Mouse (Mus musculus) forebrain, embryonic 13.5 days (tissue): ENCODE measurements at regions not wholly inside any gene's neighbourhood (a gene's known extent, or its start where the extent isn't known, plus 50 kb on each side); places are given as distances from the start of the nearest gene placed in this dataset.

ENCODE experiments used
- ATAC-seq: fragments of 200-750 bp; cut with Nextera tagmentation; 2 replicates; pipeline ENCODE4 v1.8.0; 2017
- H3K27ac ChIP-seq: fragments of 300-500 bp; sonication (generic); 2 replicates; pipeline ENCODE4 v1.5.1; 2015; ENCODE audit warnings: inconsistent platforms, mild to moderate bottlenecking, moderate library complexity
- H3K27me3 ChIP-seq: fragments of 300-500 bp; sonication (generic); 2 replicates; pipeline ENCODE4 v1.6.1; 2015; ENCODE audit warnings: mild to moderate bottlenecking, inconsistent platforms
- H3K36me3 ChIP-seq: fragments of 300-500 bp; sonication (generic); 2 replicates; pipeline ENCODE4 v1.6.1; 2015; ENCODE audit warnings: mild to moderate bottlenecking, inconsistent platforms; ENCODE audit not compliant: poor library complexity, severe bottlenecking
- H3K4me1 ChIP-seq: fragments of 300-500 bp; sonication (generic); 2 replicates; pipeline ENCODE4 v1.6.1; 2015; ENCODE audit warnings: inconsistent platforms
- H3K4me2 ChIP-seq: fragments of 300-500 bp; sonication (generic); 2 replicates; pipeline ENCODE4 v1.6.1; 2015; ENCODE audit warnings: inconsistent platforms, mild to moderate bottlenecking, moderate library complexity
- H3K4me3 ChIP-seq: fragments of 300-500 bp; sonication (generic); 2 replicates; pipeline ENCODE4 v1.5.1; 2015; ENCODE audit warnings: mild to moderate bottlenecking, inconsistent platforms
- H3K9ac ChIP-seq: fragments of 300-500 bp; sonication (generic); 2 replicates; pipeline ENCODE4 v1.6.1; 2015; ENCODE audit warnings: mild to moderate bottlenecking, inconsistent platforms
- H3K9me3 ChIP-seq: fragments of 300-500 bp; sonication (generic); replicated peaks from 2 replicates; pipeline ENCODE4 v1.6.1; 2016; ENCODE audit warnings: inconsistent platforms
- WGBS: fragments of 180-500 bp; shearing (Covaris S2); methylation state at CpG from one replicate; pipeline ENCODE4 v1.1.7; 2015; 5-methylcytosine and 5-hydroxymethylcytosine counted together

DNA sequence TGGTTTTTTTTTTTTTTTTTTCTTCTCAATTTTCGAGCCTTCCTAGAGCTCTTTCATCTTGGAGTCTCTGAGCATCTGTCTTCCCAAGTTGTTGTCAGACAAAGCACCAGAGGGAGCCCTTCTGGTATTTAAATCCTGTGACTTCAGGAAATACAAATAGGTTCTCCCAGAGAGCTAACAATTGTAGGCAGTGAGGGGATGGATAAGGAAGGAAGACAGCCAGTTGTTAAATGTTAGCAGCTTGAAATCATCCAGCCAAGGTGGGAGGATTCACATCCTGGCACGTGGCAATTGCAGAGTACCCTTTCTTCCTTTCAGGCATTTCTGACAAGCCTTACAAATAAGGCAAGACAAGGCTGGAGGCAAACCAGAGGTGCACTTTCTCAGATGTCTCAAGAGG is 106.0 kb upstream of the Npy start:
- 10% methylated on average over 2 of the region's 2 CpGs for WGBS
- H3K4me2 ChIP-seq = no peak overlapping the region
- 0 out of 2 replicates have a peak, but pooled peaks have one; percentile 16 for ATAC-seq

DNA sequence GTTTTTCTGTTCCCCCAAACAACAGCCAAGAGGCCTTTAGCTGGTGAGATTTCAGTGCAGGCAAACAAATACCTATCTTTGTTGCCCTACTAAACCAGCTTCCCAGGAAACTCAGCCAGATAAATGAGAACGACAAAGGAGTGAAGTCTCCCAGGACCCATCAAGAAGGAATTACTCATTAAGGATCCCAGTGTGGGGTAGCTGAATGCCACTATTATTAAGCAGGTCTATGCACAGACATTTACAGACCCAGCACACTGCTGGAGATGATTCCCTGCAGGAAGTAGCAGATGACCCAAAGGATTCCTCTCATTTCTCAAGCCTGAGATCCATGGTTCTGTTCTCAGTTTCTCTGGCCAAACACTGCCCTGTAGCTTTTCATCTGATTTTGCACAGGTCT is 105.6 kb upstream of the Npy start:
- Histone ChIP-seq H3K4me3 (no peak overlapping the region), H3K9me3 (no peaks in the 10 kb centered on the region), H3K9ac (no peak overlapping the region), H3K27me3 (no peaks in the 10 kb centered on the region), H3K4me1 (peaks cover 13% of the 10 kb centered on the region), H3K27ac (no peak overlapping the region), H3K4me2 (no peak overlapping the region), H3K36me3 (no peaks in the 10 kb centered on the region)
- 11% methylated on average over 1 of the region's 1 CpGs for WGBS
- no peak for ATAC-seq

More for the DNA sequence above, 106.0 kb upstream of the Npy start:
- H3K27ac ChIP-seq = no peak overlapping the region
- H3K36me3 ChIP-seq = no peaks in the 10 kb centered on the region
- H3K4me3 ChIP-seq = no peak overlapping the region
- no peaks in the 10 kb centered on the region for H3K27me3 ChIP-seq
- H3K4me1 ChIP-seq = peaks cover 13% of the 10 kb centered on the region
- no peaks in the 10 kb centered on the region for H3K9me3 ChIP-seq
- no peak overlapping the region for H3K9ac ChIP-seq

DNA sequence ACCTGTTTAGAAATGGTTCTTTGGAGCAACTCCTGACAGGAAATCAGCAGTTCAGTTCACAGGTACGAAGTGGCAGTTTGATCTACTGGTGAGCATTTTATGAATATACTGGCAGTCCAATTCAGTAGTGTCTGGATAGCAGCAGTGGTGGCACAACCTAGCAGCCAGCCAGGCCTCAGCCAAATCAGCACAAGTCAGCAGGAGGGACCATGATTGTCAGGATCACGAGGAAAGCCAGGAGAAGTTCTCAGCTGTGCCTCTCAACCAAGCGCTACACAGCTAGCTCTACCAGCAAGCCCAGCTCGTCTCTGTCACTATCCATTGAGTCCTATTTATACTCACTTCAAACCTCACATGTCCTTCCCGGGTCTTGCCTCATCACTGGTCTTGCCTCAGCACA is 89.3 kb upstream of the Npy start:
- no peak overlapping the region for H3K4me3 ChIP-seq
- no peak overlapping the region for H3K9ac ChIP-seq
- WGBS = 83% methylated on average over 5 of the region's 5 CpGs
- no peaks in the 10 kb centered on the region for H3K9me3 ChIP-seq
- no peaks in the 10 kb centered on the region for H3K4me1 ChIP-seq
- H3K27ac ChIP-seq = no peak overlapping the region
- H3K27me3 ChIP-seq = no peaks in the 10 kb centered on the region
- no peaks in the 10 kb centered on the region for H3K36me3 ChIP-seq
- ATAC-seq = no peak
- H3K4me2 ChIP-seq = no peak overlapping the region

- no peak for ATAC-seq
- Histone ChIP-seq H3K4me3 (no peak overlapping the region), H3K4me2 (no peak overlapping the region), H3K27ac (no peak overlapping the region), H3K4me1 (peaks cover 10% of the 10 kb centered on the region), H3K27me3 (no peaks in the 10 kb centered on the region), H3K9me3 (no peaks in the 10 kb centered on the region), H3K9ac (no peak overlapping the region), H3K36me3 (no peaks in the 10 kb centered on the region)
- WGBS = 89% methylated on average over 3 of the region's 3 CpGs
These were observed 79.4 kb upstream of the Npy start for GRCm38 (mm10) chr6:49743157-49743556.

DNA sequence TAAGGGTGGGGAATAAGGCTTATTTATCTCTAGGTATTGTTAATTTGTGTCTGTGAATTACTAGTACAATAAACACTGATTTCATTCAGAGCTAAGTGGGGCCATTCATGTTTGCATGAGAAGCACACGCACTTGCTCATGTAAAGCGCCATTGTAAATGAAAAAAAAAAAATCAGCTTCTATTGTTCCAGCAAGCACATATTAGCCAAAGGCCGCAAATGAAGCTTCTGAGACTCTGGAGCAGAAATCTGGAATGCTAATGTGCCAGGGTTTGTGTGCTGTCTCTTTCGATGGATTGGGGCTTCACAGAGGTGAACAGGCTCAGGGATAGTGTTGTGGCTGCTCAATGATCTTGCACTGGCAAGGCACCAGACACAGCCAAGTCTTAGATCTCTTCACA is 77.2 kb upstream of the Npy start:
- no peaks in the 10 kb centered on the region for H3K36me3 ChIP-seq
- ATAC-seq = peak; percentile 33; the same call in 1 of the 2 replicates
- H3K4me3 ChIP-seq = no peak overlapping the region
- H3K27ac ChIP-seq = peak overlapping the region; percentile 37
- H3K4me2 ChIP-seq = no peak overlapping the region
- peaks cover 10% of the 10 kb centered on the region for H3K4me1 ChIP-seq
- no peak overlapping the region for H3K9ac ChIP-seq
- H3K9me3 ChIP-seq = no peaks in the 10 kb centered on the region
- WGBS = 28% methylated on average over 4 of the region's 4 CpGs
- no peaks in the 10 kb centered on the region for H3K27me3 ChIP-seq

DNA sequence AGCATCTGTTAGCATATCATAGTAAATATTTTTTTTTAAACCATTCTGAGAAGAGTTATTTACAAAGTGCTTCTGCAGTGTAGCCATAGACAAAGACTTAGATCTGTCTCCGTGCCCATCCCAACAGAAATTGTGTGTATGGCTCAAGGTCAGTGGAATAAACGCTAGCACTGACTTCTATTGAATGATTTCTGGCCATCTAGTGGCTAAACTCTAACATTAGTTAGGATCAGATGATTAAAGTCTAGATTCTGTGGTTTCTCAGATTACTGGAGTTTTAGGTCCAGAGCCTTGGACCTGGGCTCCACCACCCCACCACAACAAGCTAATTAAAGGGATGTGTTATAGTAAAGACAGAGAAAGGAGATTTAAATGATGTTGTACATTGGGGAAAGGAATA is 72.0 kb upstream of the Npy start:
- H3K4me1 ChIP-seq = peaks cover 5% of the 10 kb centered on the region
- ATAC-seq = no peak
- no peak overlapping the region for H3K4me2 ChIP-seq
- H3K36me3 ChIP-seq = no peaks in the 10 kb centered on the region
- H3K4me3 ChIP-seq = no peak overlapping the region
- no peak overlapping the region for H3K27ac ChIP-seq
- 64% methylated on average over 2 of the region's 2 CpGs for WGBS
- H3K9me3 ChIP-seq = no peaks in the 10 kb centered on the region
- H3K9ac ChIP-seq = no peak overlapping the region
- H3K27me3 ChIP-seq = no peaks in the 10 kb centered on the region

- Histone ChIP-seq H3K9me3 (no peaks in the 10 kb centered on the region), H3K4me2 (no peak overlapping the region), H3K27ac (no peak overlapping the region), H3K4me1 (no peaks in the 10 kb centered on the region), H3K4me3 (no peak overlapping the region), H3K9ac (no peak overlapping the region), H3K36me3 (no peaks in the 10 kb centered on the region), H3K27me3 (no peaks in the 10 kb centered on the region)
- WGBS = 94% methylated on average over 6 of the region's 6 CpGs
- ATAC-seq = no peak
These were observed 62.9 kb upstream of the Npy start for GRCm38 (mm10) chr6:49759614-49760013.

GRCm38 (mm10) chr6:49764746-49765145 is 57.8 kb upstream of the Npy start:
- no peak for ATAC-seq
- Histone ChIP-seq H3K4me3 (no peak overlapping the region), H3K9me3 (no peaks in the 10 kb centered on the region), H3K36me3 (no peaks in the 10 kb centered on the region), H3K4me2 (no peak overlapping the region), H3K27me3 (no peaks in the 10 kb centered on the region), H3K9ac (no peak overlapping the region), H3K4me1 (peaks cover 4% of the 10 kb centered on the region; the same call in 1 of the 2 replicates), H3K27ac (no peak overlapping the region)
- WGBS = 91% methylated on average over 4 of the region's 4 CpGs

GRCm38 (mm10) chr6:49769904-49770720 is 52.4 kb upstream of the Npy start:
- H3K4me1 ChIP-seq = peaks cover 34% of the 10 kb centered on the region
- peak; percentile 55; the same call in 1 of the 2 replicates for ATAC-seq
- H3K9ac ChIP-seq = no peak overlapping the region

More at GRCm38 (mm10) chr6:49769904-49770720, 52.4 kb upstream of the Npy start:
- Histone ChIP-seq H3K27ac (peak overlapping the region; percentile 32; the same call in 1 of the 2 replicates), H3K4me3 (no peak overlapping the region), H3K9me3 (no peaks in the 10 kb centered on the region), H3K27me3 (no peaks in the 10 kb centered on the region), H3K36me3 (no peaks in the 10 kb centered on the region), H3K4me2 (no peak overlapping the region)
- WGBS = 54% methylated on average over 11 of the region's 11 CpGs
